Mouse (Mus musculus) forelimb bud, embryonic 11.5 days (tissue): ENCODE results near the gene Sct.
"Not testable (repeated sequence)": the region's sequence is repeated elsewhere in the genome, so short reads cannot be mapped to it uniquely, and the experiment has no call there.

Source experiments
- DNase-seq: peaks from one replicate; pipeline ENCODE4 v3.0.0-alpha.2; 2012; ENCODE audit warnings: low read depth, low spot score

The Sct gene

DNA sequence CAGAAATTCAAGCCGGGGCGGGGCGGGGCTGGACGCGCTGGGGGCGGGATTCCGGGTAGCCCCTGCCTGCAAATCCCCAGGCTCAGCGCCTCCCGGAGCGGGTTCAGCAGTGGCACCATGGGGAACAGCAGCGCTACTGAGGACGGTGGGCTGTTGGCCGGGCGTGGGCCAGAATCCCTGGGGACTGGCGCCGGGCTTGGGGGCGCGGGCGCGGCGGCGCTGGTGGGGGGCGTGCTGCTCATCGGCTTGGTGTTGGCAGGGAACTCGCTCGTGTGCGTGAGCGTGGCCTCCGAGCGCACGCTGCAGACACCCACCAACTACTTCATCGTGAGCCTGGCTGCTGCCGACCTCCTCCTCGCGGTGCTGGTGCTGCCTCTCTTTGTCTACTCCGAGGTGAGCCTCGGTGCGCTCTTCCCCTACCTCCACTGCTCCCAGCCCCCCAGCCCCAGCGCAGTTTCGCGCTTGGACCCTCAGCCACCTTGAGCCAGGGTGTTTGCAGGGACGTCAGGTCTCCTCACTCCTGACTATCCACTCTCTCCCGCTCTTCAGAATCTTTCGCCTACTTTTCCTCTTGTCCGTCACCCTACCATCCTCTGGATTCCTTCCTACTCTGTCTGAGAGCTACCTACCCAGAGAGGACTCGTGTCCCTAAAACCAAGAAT is 13.1 kb upstream of the Sct start, which contains the start of gene Drd4:
Drd4 (plus strand) TSS at position 86 of the 662 bp plus-strand sequence.
- peak; percentile 39 for DNase-seq

- DNase-seq: no peak
These were observed 9.1 kb upstream of the Sct start for GRCm38 (mm10) chr7:141288042-141288441.

DNA sequence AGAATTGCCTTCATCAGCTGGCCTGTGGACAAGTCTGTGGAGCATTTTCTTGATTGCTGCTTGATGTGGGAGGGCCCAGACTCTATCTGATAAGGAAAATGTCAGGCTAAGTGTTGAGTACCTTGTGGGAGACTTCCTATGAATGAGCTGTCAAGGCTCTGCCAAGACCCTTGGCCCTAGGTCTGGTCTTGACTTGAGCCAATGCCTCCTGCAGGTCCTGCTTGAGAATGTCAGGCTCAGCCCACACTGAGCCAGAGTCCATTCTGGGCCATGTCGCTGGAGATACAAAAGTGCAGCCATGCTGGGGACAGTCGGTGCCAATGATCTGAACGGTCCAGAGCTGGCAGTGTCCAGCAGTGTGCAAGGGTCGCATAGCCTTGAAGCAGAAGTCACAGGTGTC is 3.8 kb upstream of the Sct start:
- DNase-seq: no peak

- DNase-seq: no peak
These were observed 2.5 kb upstream of the Sct start for GRCm38 (mm10) chr7:141281442-141281841.

DNA sequence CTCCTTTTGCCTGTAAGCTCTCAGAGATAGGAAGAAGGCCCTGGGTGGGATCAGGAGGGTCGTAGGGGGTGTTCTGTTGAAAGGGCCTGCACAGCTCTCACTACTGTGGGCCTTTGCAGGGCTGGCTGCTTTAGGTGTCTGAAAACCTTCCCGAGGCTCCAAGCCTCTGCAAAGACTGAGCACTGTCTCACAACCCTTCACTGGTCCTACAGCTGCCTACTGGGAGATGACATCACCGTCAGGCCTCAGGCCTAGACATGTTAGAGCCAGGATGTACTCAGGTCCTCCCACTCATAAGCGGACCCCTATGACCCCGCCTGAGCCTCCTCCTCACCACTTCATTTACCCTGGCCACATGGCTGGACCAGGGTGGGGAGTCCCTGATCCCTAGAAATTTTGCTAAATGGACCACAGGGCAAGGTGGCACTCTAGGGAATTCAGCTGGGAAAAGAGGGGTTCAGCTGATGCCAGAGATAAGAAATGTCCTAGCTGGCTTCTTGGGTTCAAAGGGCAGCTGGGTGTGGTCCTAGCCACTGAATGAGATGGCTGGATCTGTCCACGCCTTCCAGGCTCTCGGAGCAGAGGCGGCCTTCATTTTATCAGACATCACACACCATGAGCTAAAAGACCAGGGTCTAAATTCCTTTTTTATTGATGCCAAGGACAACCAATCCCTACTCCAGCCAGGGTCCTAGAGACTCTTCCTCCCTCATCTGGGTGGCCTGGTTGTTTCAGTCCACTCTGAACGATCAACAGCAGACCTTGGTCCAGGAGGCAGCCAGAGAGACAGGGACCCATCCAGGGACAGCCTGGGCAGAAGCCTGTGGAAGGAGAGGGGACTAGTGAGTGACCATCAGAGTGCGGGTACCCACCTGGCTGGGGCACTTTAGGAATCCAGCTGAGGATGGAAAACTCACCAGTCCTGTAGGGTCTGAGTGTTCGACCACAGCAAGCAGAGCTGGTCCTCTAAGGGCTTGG is 943 bp downstream of the Sct start:
- DNase-seq: no peak

- DNase-seq: no peak
These were observed 2.4 kb downstream of the Sct start, which contains the start of gene Cdhr5 for GRCm38 (mm10) chr7:141276546-141276945. Cdhr5 (minus strand) TSS chr7:141276786.

- no peak for DNase-seq
These were observed 3.6 kb downstream of the Sct start for GRCm38 (mm10) chr7:141275356-141275755.

DNA sequence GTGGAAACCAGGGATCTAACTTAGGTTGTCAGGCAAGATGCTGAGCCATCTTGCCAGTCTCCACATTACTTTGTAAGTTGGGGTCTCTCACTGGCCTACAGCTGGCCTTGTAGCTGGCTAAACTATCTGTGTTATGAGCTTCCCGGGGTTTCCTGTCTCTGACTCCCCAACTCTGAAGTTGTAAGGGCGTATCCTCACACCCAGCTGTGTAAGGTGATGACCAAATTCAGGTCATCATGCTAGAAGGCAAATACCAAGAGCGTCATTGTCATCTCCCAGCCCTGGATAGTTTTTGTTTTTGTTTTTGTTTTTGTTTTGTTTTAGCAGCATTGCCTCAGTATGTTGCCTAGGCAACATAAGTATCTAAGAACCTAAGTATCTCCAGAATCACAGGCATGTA is 8.3 kb downstream of the Sct start:
- no peak for DNase-seq

- no peak for DNase-seq
These were observed 9.7 kb downstream of the Sct start for GRCm38 (mm10) chr7:141269273-141269545.

GRCm38 (mm10) chr7:141268466-141269272 is 10.3 kb downstream of the Sct start:
- DNase-seq: no peak

DNA sequence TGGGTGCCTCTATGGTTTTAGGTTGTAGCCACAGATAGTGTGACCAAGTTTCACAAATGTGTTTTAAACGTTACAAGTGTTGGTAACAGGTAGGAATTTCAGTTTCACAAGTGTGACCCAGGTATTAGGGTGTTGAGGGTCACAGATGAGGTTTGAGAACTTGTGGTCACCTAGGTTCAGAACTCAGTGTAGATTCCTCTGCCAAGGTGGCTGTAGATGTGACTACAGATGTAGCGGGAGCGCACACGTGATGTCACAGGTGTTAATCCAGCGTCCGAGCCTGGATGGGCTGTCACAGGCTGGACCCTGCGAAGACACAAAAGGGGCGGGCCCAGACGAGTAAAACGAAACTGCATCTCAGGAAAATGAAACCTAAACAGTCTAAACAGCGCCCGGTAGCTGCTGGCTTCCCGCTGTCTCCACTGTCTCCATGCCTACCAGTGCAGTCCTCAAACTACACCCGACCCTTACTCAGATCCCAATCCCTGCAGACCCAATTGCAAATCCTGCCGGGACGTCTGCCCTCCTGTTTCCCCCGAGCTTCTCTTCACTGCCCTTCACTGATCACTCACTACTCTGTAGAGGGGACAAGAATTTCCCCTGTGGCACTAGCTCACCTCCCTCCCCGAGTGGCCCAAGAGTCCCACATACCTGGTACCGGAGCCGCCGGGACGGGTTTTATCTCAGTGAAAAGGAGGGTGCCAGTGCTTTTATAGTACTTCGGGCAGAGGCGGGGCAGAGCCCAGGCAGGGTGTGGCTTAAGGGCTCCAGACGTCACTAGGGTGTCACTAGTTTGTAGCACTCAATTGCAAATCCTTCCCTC is 13.0 kb downstream of the Sct start, which contains the start of gene Irf7:
Irf7 (minus strand) TSS at position 743 of the 823 bp plus-strand sequence.
- peak; percentile 10 for DNase-seq

DNA sequence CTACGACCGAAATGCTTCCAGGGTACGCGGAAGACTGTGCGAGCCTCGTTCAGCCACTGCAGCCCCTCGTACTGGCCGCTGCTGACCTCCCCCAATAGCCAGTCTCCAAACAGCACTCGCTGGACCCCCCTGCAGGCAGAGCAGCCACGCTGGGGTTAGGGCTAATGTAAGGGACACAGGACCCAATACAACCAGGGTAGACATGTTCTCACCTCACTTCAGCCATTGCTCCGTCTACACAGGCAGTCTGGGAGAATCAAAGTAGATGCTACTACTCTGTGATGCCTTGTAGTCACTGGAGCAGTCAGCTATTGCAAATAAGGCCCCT is 13.6 kb downstream of the Sct start:
- no peak for DNase-seq

GRCm38 (mm10) chr7:141264761-141265410 is 14.0 kb downstream of the Sct start:
- DNase-seq: no peak

DNA sequence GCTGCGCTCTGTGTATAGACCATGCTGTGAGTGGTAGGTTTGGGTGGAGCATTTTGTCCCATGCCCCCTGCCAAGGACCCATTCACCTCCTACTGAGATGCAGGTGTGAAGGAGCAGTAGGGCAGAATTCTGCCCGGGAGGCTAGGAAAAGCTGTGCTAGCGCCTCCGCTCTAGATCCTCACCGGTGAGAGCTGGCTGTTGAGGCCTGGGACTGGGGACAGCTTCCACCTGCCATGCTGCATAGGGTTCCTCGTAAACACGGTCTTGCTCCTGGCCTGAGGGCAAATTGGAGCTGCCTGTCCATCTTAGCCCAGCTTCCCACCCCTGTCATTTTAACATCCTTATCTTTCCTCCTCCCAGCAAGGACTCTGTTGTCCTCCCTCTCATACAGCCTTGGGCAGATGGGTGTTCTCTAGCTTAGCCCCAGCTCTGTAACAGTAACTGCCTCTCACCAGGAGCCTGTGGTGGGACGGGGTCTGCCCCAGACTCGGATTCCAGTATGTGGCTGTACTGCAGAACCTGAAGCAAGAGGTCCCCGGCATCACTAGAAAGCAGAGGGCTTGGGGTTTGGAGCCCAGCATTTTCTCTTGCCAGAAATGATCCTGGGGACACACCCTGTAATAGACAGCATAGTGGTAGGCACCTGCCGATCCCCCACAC is 14.8 kb downstream of the Sct start:
- no peak for DNase-seq

GRCm38 (mm10) chr7:141263640-141264039 is 15.3 kb downstream of the Sct start:
- no peak for DNase-seq

GRCm38 (mm10) chr7:141261480-141261879 is 17.5 kb downstream of the Sct start:
- DNase-seq: no peak

DNA sequence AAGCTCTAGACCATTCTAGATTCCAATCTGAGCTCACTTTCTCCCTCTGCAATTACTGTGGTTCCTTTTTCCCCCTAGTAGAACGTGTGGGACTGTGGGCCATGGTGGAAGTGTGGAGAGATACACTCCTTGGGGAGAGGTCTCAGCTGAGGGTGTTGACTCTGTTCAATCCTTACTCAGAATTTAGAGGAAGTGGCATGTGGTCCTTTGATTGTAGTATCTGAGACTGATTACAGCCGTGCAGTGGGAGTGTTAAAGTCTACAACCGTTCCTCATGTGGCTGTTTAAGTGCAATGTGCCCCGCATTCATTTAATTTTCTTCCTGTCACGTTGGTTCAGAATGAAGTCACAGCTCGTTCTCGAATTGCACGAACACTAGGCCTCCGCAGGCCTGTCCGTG is 22.8 kb downstream of the Sct start:
- no peak for DNase-seq

- DNase-seq: not testable (repeated sequence)
These were observed 28.4 kb downstream of the Sct start for GRCm38 (mm10) chr7:141250486-141250885.

- DNase-seq: no peak
These were observed 47.4 kb downstream of the Sct start for GRCm38 (mm10) chr7:141231551-141231950.

GRCm38 (mm10) chr7:141231111-141231510 is 47.8 kb downstream of the Sct start:
- no peak for DNase-seq
